Mouse (Mus musculus) gonadal fat pad, adult 2 months (tissue): ENCODE data around the gene Nfyc. TPM values are rescaled to one million over a fixed set of nuclear protein-coding genes. Genes with fewer than 3 reads are reported as not detected.

Experiments used
- DNase-seq: peaks from one replicate; pipeline ENCODE4 v3.0.0-alpha.2; 2012; ENCODE audit warnings: low read depth
- polyA plus RNA-seq: library from polyadenylated mRNA; depleted of rRNA; stranded (reverse); fragments of >200 nt; gene quantifications from 2 replicates; pipeline ENCODE4 v1.2.3, GENCODE M21; 2012

Gene Nfyc
- polyA plus RNA-seq, 1 experiment = 148 TPM

DNA sequence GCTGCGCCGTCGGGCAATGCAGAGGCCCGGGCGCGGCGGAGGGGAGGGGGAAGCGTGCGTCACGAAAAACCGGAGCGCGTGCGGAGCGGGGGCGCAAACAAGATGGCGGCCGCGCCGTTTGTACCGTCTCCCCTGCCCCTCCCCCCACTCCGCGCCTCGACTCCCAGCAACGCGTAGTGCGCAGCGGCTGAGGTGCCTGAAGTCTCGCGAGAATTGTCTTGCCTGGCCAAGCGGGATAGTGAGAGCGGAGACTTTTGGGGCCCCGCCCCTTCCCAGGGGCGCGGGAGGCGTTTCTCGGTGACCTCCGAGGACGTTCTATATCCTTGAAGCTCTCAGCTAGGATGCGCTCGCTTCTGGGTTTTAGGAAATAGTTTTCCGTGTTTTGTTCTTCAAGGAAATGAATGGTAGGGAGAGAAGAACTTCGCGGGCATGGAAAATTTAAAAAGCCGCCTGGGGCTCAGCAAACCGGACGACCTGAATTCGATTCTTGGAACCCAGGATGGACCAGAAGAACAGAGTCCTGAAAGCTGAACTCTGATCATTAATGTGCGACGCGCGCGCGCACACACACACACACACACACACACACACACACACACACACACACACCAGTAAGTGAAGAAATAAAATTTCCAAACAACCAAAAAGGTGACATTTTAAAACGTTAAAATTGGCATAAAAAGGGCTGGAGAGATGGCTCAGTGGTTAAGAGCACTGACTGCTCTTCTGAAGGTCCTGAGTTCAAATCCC is 5.6 kb downstream of the Nfyc start:
- peak; percentile 85 for DNase-seq

GRCm38 (mm10) chr4:120825100-120825553 is 6.2 kb downstream of the Nfyc start:
- DNase-seq = no peak

DNA sequence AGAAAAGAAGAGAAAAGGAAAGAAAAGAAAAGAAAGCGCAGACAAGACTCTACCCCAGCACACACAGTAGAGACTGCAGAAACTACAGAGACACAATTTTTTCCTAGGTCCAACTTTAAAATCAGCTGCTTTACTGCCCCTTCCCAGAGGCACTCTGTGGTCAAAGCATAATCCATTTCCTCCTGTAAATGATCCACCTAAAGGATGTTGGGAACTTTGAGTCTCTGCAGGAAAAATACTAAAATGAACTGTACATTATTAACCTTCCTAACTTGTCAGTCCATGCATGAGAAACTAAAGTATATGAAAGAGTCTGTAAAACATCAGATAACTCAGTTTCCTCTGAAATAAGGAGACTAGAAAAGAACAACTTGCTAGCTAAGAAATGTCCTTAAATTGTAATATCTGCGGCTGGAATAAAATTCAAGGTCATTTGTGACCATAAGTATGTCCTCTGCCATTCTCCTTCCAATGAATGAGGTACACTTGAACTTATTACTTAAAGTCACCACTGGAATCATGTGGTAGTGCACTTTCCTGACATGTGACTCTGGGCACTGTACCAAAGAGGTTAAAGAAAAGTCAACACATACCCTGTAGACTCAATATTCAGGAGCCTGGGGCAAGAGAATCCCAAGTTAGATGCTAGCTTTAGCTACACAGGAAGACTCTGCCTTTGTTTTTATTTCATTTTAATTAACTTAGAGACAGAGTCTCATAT is 9.0 kb downstream of the Nfyc start:
- DNase-seq = no peak

DNA sequence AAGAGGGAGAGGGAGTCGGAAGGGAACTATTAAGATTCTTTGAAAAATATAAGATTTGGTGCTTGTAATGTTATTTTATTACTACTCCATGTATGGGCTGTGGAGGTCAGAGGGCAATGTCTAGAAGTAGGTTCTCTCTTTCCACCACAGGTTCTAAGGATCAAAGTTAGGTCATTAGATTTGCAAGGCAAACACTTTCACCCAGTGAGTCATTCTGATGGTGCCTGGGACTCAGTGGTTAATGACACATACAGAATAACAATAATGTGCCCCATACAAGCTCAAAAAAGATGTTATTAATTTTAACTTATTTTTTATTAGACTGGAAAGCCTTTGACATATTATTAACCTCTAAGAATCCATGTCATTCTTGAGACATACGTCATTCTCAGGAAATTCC is 11.5 kb downstream of the Nfyc start:
- DNase-seq = no peak

- DNase-seq = no peak
Observed at GRCm38 (mm10) chr4:120819296-120819695, 12.1 kb downstream of the Nfyc start.

DNA sequence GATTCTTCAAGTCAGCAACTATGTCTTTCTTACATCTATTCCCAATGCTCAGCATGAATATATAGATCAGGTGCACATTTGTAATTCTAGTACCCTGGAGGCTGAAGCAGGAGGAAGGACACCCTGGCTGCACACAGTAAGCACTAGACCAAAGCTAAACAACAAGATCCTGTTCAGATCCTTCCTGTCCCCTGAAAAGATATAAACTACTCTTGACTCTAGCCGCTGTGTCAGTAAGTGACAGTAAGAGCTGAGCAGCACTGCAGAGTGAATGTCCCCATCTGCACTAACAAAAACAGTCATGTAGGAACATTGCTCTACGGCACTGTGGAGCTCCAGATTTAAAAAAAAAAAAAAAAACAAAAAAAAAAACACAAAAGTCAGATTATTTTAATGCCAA is 13.4 kb downstream of the Nfyc start:
- no peak for DNase-seq

DNA sequence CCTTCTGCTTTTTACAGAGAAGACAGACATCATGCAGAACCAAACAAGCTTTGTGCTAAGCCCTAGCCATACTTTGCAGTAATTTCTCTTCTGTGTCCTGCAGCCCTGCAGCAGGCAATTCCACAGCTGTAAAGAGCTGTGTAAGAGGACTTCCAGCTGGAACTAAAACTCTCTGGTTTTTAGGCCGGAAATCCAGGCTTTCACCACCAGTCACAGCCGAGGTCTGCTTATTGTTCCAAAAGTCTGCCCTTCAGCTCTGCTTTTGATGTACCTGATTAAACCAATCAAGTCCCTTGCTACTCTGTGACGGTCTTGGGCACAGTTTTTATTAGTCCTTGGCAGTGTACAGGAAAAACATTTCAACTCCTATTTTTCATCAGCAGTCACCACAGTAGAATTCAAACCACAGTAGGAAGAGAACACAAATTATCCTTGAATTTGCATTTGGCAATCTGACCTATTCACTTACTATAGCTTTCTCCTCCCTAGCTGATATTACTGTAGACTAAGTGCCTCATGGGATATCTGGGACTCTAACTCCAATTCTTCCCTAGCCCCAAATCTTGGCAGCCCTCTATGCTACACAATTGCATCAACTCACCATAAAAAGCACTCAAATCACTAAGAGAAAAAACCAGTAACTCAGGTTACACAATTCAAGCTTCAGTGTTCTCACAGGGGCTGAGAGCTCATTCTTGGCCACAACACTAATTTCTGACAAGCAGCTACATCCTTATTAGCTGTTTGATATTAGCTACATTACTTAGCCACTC is 14.2 kb downstream of the Nfyc start:
- DNase-seq = no peak

GRCm38 (mm10) chr4:120815622-120816334 is 15.6 kb downstream of the Nfyc start:
- peak; percentile 92 for DNase-seq

DNA sequence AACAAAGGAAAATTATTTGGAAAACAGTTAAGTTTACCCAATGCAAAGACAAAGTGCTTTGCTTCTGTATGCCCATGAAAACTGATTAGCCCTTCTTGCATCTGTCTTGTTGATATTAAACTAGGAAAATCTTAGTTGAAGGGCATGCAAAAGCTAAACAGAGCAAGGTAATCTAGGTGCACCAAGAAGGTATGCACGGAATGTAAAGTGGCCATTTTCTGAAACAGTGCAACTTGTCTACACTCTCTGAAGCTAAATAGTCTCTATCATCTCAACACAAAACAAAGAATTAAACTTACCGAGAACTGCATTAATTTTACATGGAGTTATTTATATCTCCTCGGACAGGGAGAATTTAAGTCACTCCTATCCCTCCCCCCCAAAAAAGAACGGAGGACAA is 16.2 kb downstream of the Nfyc start:
- DNase-seq = no peak

- DNase-seq = no peak
Observed at GRCm38 (mm10) chr4:120814171-120814570, 17.2 kb downstream of the Nfyc start.

- DNase-seq = no peak
Observed at GRCm38 (mm10) chr4:120813762-120814161, 17.6 kb downstream of the Nfyc start.

- no peak for DNase-seq
Observed at GRCm38 (mm10) chr4:120805816-120806215, 25.6 kb downstream of the Nfyc start.

- no peak for DNase-seq
Observed at GRCm38 (mm10) chr4:120801446-120801845, 29.9 kb downstream of the Nfyc start.

DNA sequence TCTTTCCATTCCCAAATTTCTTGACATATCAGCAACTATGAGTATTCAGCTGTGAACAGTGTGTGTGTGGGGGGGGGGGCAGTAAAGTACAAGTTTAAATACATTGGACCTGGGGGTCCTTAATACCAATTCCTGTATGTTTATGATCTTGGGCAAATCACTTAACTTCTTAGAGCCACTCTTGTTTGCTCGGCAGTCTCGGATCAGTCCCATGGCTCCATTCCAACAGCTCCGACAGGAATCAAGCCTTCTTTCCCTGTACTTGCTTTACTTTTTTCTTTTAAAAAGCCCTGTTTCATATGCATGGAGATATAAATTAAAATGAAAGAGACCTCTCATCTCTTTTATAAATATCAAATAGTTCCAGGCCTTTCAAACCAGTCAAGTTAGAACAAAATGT is 30.7 kb downstream of the Nfyc start:
- DNase-seq = no peak

DNA sequence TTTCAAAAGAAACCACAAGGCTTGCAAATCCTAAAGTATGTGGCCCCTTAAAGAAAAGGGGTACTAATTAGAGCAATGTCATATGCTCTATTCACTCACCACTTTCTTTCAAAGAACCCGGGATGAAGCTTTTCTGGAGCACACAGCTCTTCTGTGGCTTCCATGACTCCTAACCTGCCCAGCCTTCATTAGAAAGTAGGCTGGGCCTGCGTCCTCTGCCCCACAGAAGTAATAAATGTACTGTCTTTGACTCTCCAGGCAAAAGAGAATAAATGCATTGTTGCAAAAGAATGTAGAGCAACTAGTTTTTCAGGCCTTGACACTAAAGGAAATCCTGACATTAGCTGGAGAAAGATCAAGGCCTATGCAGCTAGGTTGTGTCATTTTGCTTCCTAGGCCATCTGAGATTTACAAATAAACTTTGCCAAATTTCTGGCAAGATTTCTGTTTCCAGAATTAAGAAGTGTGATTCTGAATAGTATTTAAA is 31.6 kb downstream of the Nfyc start:
- peak; percentile 83 for DNase-seq

DNA sequence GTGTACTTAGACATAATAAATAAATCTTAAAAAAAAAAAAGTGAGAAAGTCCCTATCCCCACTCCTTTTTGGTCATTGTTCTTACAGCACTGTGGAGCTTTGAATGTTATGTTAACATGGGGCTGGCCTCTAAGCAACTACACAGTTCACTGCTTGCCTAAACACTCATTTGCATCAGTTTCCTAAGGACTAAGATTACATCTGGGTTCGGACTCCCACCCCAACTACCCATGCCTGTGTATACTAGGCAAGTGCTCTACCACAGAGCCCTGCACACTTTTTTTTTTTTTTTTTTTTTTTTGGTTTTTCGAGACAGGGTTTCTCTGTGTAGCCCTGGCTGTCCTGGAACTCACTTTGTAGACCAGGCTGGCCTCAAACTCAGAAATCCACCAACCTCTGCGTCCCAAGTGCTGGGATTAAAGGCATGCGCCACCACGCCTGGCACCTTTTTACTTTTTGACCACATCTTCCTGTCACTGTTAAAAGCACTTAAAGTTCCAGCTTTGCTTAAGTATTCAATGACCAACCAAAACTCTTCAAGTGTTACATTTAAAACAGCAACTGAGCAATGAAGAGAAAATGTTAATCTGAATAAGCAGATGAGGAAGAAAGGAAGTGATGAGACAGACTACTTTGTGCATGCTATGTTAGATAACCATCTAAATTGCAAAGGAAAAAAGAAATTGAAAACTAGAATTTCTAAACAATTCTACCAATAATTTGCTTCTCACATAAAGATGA is 33.2 kb downstream of the Nfyc start:
- DNase-seq = no peak

- no peak for DNase-seq
Observed at GRCm38 (mm10) chr4:120796687-120797086, 34.7 kb downstream of the Nfyc start.

- DNase-seq = no peak
Observed at GRCm38 (mm10) chr4:120795646-120796045, 35.7 kb downstream of the Nfyc start.

- no peak for DNase-seq
Observed at GRCm38 (mm10) chr4:120792918-120793317, 38.5 kb downstream of the Nfyc start.

DNA sequence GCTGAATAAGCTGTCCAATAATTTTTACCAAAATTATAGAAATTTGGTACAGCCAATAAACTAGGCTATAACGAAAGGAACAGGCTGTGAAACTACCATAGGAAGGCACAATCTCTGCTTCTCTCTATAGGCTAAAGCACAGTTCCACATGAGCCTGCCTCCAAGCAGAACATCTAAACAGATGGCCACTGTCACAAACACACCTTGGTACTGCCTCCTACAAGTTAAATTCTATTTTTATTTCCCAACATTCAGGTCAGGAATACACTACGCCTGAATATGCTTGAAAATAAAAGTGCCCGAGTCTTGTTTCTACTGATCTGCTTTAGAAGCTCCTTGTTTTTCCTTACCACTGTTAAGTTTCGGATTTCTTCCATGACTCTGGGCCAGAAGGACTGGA is 41.3 kb downstream of the Nfyc start:
- no peak for DNase-seq

GRCm38 (mm10) chr4:120755801-120756200 is 75.6 kb downstream of the Nfyc start:
- DNase-seq = no peak
